Mouse (Mus musculus): ENCODE results near the gene Mybbp1a.

- TF ChIP-seq FLI1 (IDR thresholded peaks at IDR 0.05; ENCODE audit: low read length): no peak
- TF ChIP-seq GATA1 (IDR thresholded peaks at IDR 0.05; ENCODE audit: borderline replicate concordance, low read length): no peak
These were observed 30.2 kb downstream of the Mybbp1a start for GRCm38 (mm10) chr11:72471381-72471780.

Measured in megakaryocyte, embryonic 14.5 days (primary cell).